Mouse (Mus musculus): ENCODE measurements around the gene Ngef.

- no peak for TF ChIP-seq EP300 (IDR thresholded peaks at IDR 0.05; ENCODE audit: insufficient read depth, low read depth, low read length)
- no peak for TF ChIP-seq CTCF (IDR thresholded peaks at IDR 0.05; ENCODE audit: low read depth, low read length)
Observed at GRCm38 (mm10) chr1:87510166-87510691, 63.4 kb downstream of the Ngef start.
